Mouse (Mus musculus): ENCODE measurements at regions not wholly inside any gene's neighbourhood (a gene's known extent, or its start where the extent isn't known, plus 50 kb on each side); places are given as distances from the start of the nearest gene placed in this dataset.

GRCm38 (mm10) chr11:19869671-19870070 is 54.5 kb upstream of the Spred2 start:
- no peak for TF ChIP-seq CTCF (IDR thresholded peaks at IDR 0.05; ENCODE audit: control insufficient read depth, insufficient read depth, low read length)
- TF ChIP-seq POLR2A (IDR thresholded peaks at IDR 0.05; ENCODE audit: borderline replicate concordance, control insufficient read depth, low read depth, low read length), result no peak
